Mouse (Mus musculus) midbrain, embryonic 11.5 days (tissue): ENCODE data around the gene Cytl1. TPM values are rescaled to one million over a fixed set of nuclear protein-coding genes. Genes with fewer than 3 reads are reported as not detected.

Source experiments
- polyA plus RNA-seq: library from polyadenylated mRNA; unstranded; fragments of >200 nt; fragmentation: Nextera tagmentation; extraction: Ambion mirVana; gene quantifications from 2 replicates; pipeline ENCODE4 v1.2.1, GENCODE M21; 2014

The Cytl1 gene
- polyA plus RNA-seq, 1 experiment from 2014 or later = not detected

Other genes with a start within 250 kb of the Cytl1 start
- gene Stk32b, start 18.3 kb upstream of the Cytl1 start, polyA plus RNA-seq = 4.1 and 5.6 TPM in 2 replicates
- gene Msx1, start 89.1 kb downstream of the Cytl1 start, polyA plus RNA-seq = 89.8 and 104 TPM in 2 replicates